10 mouse cellular contexts compared by ENCODE assay signal in genomic region chr4:133170616-133171015, GRCm38 (mm10). TPM values are rescaled to one million over a fixed set of nuclear protein-coding genes. Genes with fewer than 3 reads are reported as not detected.
A peak's percentile ranks its signal among the peaks of the same experiment; 100 is the strongest.
DNase-seq lines count a peak whose midpoint lies in the region; ATAC-seq and TF ChIP-seq lines count a peak whose summit lies in the region.
"Had no signal": no experiment of that assay in that cellular context is flagged by ENCODE, and none has a peak within 500 bp of the region (broad histone marks: within the 10 kb centered on the region; RNA-seq: fewer than 3 reads in every experiment).

No protein-coding gene starts in this region.

- no peaks in the 10 kb centered on the region for H3K27me3 ChIP-seq in heart, embryonic 13.5 days (replicated peaks)
- no peaks in the 10 kb centered on the region for H3K27me3 ChIP-seq in lung, embryonic 14.5 days (ENCODE audit: insufficient read depth, low read length)
- H3K27me3 ChIP-seq in liver, postnatal 0 days (ENCODE audit: insufficient read depth, low read length) = no peaks in the 10 kb centered on the region

- no peak for TF ChIP-seq EP300 in liver, postnatal 0 days (IDR thresholded peaks at IDR 0.05; ENCODE audit: low read depth)

- no peak overlapping the region for H3K4me2 ChIP-seq in heart, embryonic 13.5 days
- H3K4me2 ChIP-seq in lung, embryonic 14.5 days = no peak overlapping the region
- peak overlapping the region; percentile 22 for H3K4me2 ChIP-seq in liver, postnatal 0 days (ENCODE audit: low read depth, low read length)

- no peaks in the 10 kb centered on the region for H3K9me3 ChIP-seq in heart, embryonic 13.5 days
- H3K9me3 ChIP-seq in lung, embryonic 14.5 days (ENCODE audit: low read depth, low read length) = no peaks in the 10 kb centered on the region
- H3K9me3 ChIP-seq in liver, postnatal 0 days (ENCODE audit: low read length) = no peaks in the 10 kb centered on the region

- no peak overlapping the region for H3K4me3 ChIP-seq in heart, embryonic 13.5 days
- H3K4me3 ChIP-seq in lung, embryonic 14.5 days (ENCODE audit: low read depth, low read length) = no peak overlapping the region
- no peak overlapping the region for H3K4me3 ChIP-seq in lung, adult 2 months (replicated peaks; ENCODE audit: extremely low read depth, low read depth, low read length)
- H3K4me3 ChIP-seq in bone marrow macrophage, adult 2 months (ENCODE audit: insufficient read depth, low read length) = peak overlapping the region; percentile 3; the same call in 1 of the 2 replicates
- H3K4me3 ChIP-seq in liver, postnatal 0 days (ENCODE audit: low read depth, low read length) = no peak overlapping the region

- TF ChIP-seq POLR2A in lung, adult 2 months (IDR thresholded peaks at IDR 0.05; ENCODE audit: borderline replicate concordance, extremely low read depth, low read depth, low read length) = no peak
- TF ChIP-seq POLR2A in bone marrow macrophage, adult 2 months (IDR thresholded peaks at IDR 0.05; ENCODE audit: borderline replicate concordance, low read depth, low read length) = no peak

- no peak overlapping the region for H3K9ac ChIP-seq in heart, embryonic 13.5 days
- H3K9ac ChIP-seq in lung, embryonic 14.5 days = no peak overlapping the region
- H3K9ac ChIP-seq in liver, postnatal 0 days (replicated peaks) = peak overlapping the region; percentile 6; the same call in 1 of the 2 replicates

- H3K4me1 ChIP-seq in heart, embryonic 13.5 days = peaks cover 80% of the 10 kb centered on the region
- H3K4me1 ChIP-seq in lung, embryonic 14.5 days (ENCODE audit: insufficient read depth) = peaks cover 20% of the 10 kb centered on the region
- peaks cover 52% of the 10 kb centered on the region for H3K4me1 ChIP-seq in lung, adult 2 months (ENCODE audit: control insufficient read depth, insufficient read depth, low read length)
- peaks cover 58% of the 10 kb centered on the region for H3K4me1 ChIP-seq in bone marrow macrophage, adult 2 months (ENCODE audit: control insufficient read depth, insufficient read depth, low read length)
- peaks cover 54% of the 10 kb centered on the region for H3K4me1 ChIP-seq in liver, postnatal 0 days (ENCODE audit: insufficient read depth)

- peak overlapping the region; percentile 70; the same call in 1 of the 2 replicates for H3K27ac ChIP-seq in heart, embryonic 13.5 days (replicated peaks)
- 0 out of 2 replicates have a peak overlapping the region, but pooled peaks have one; percentile 18 for H3K27ac ChIP-seq in lung, embryonic 14.5 days (ENCODE audit: low read depth)
- H3K27ac ChIP-seq in bone marrow macrophage, adult 2 months (ENCODE audit: insufficient read depth, low read depth, low read length) = peak overlapping the region; percentile 98
- H3K27ac ChIP-seq in liver, postnatal 0 days (ENCODE audit: low read depth) = peak overlapping the region; percentile 95

- no peak for ATAC-seq in heart, embryonic 13.5 days (ENCODE audit: extremely low read depth, insufficient number of reproducible peaks, low FRiP score, low TSS enrichment)
- no peak for ATAC-seq in lung, embryonic 14.5 days (ENCODE audit: insufficient read depth)
- ATAC-seq in liver, postnatal 0 days = no peak
- ATAC-seq in inflammation-experienced regulatory T-cells, adult 6 months = no peak
- ATAC-seq: hindbrain, embryonic 16.5 days had no signal

- no peak for DNase-seq in heart, adult 8-10 months (ENCODE audit: low spot score)
- peak; percentile 66 for DNase-seq in lung, embryonic 14.5 days
- DNase-seq in lung, adult 2 months = no peak
- no peak for DNase-seq in liver, postnatal 0 days
- DNase-seq: thymus, postnatal 36 days had no signal

- peaks cover 7% of the 10 kb centered on the region for H3K36me3 ChIP-seq in heart, embryonic 13.5 days
- peaks cover 5% of the 10 kb centered on the region; the same call in 1 of the 2 replicates for H3K36me3 ChIP-seq in lung, embryonic 14.5 days (ENCODE audit: insufficient read depth)
- H3K36me3 ChIP-seq in liver, postnatal 0 days (replicated peaks; ENCODE audit: insufficient read depth, low read length) = peaks cover 5% of the 10 kb centered on the region; the same call in 1 of the 2 replicates

- no peak for TF ChIP-seq CTCF in lung, embryonic 14.5 days (IDR thresholded peaks at IDR 0.05; ENCODE audit: low read depth)
- no peak for TF ChIP-seq CTCF in lung, adult 2 months (IDR thresholded peaks at IDR 0.05; ENCODE audit: insufficient read depth, low read length)
- no peak for TF ChIP-seq CTCF in bone marrow macrophage, adult 2 months (IDR thresholded peaks at IDR 0.05; ENCODE audit: low read depth, low read length)
- no peak for TF ChIP-seq CTCF in liver, postnatal 0 days (IDR thresholded peaks at IDR 0.05; ENCODE audit: low read depth)

RNA-seq across cellular contexts. Expression of gene Wasf2, which starts 40.3 kb away (rescaled TPM):
- 64.6 and 72.7 TPM in 2 replicates for polyA plus RNA-seq in heart, embryonic 13.5 days (2015; fragmentation: Nextera tagmentation; extraction: Ambion mirVana)
- 10 to 100 TPM; 64.1 to 87.2 (median 71.5) TPM for total RNA-seq in heart, adult 8-10 months (2022)
- 96.3 and 101 TPM in 2 replicates for polyA plus RNA-seq in lung, embryonic 14.5 days (2014; fragmentation: Nextera tagmentation; extraction: Ambion mirVana)
- 91.7 and 109 TPM in 2 replicates for polyA plus RNA-seq in lung, adult 2 months (2012; rRNA removed)
- 133 and 150 TPM in 2 replicates for polyA plus RNA-seq in bone marrow macrophage, adult 2 months (2012; ENCODE audit: insufficient read depth, insufficient read length, missing spikeins)
- polyA plus RNA-seq in liver, postnatal 0 days (2015; fragmentation: Nextera tagmentation; extraction: Ambion mirVana) = 35.8 and 43.1 TPM in 2 replicates
- 100 to 1,000 TPM in 1 of 3 experiments, 10 to 100 TPM in 2; 70.4 to 110 (median 79.7) TPM for polyA plus RNA-seq in inflammation-experienced regulatory T-cells, adult 6 months (2017; shearing (Covaris generic))

RNA-seq across cellular contexts. Expression of gene Cd164l2, which starts 41.3 kb away (rescaled TPM):
- 0.56 and 0.57 TPM in 2 replicates for polyA plus RNA-seq in heart, embryonic 13.5 days (2015; fragmentation: Nextera tagmentation; extraction: Ambion mirVana)
- total RNA-seq in heart, adult 8-10 months (2022) = not detected
- 5.0 and 7.4 TPM in 2 replicates for polyA plus RNA-seq in lung, embryonic 14.5 days (2014; fragmentation: Nextera tagmentation; extraction: Ambion mirVana)
- polyA plus RNA-seq in lung, adult 2 months (2012; rRNA removed) = 2.8 and 4.3 TPM in 2 replicates
- not detected in 2 replicates for polyA plus RNA-seq in bone marrow macrophage, adult 2 months (2012; ENCODE audit: insufficient read depth, insufficient read length, missing spikeins)
- polyA plus RNA-seq in liver, postnatal 0 days (2015; fragmentation: Nextera tagmentation; extraction: Ambion mirVana) = 0.25 and 0.39 TPM in 2 replicates
- polyA plus RNA-seq in inflammation-experienced regulatory T-cells, adult 6 months (2017; shearing (Covaris generic)) = not detected
- total RNA-seq: gastrocnemius, adult 18-20 months had no signal

RNA-seq across cellular contexts. Expression of gene Gpr3, which starts 41.7 kb away (rescaled TPM):
- polyA plus RNA-seq in heart, embryonic 13.5 days (2015; fragmentation: Nextera tagmentation; extraction: Ambion mirVana) = 0.14 and 0.28 TPM in 2 replicates
- not detected for total RNA-seq in heart, adult 8-10 months (2022)
- polyA plus RNA-seq in lung, embryonic 14.5 days (2014; fragmentation: Nextera tagmentation; extraction: Ambion mirVana) = 0.18 TPM in 1 of 2 replicates, not detected in the other
- polyA plus RNA-seq in lung, adult 2 months (2012; rRNA removed) = 0.18 and 0.60 TPM in 2 replicates
- not detected in 2 replicates for polyA plus RNA-seq in bone marrow macrophage, adult 2 months (2012; ENCODE audit: insufficient read depth, insufficient read length, missing spikeins)
- polyA plus RNA-seq in liver, postnatal 0 days (2015; fragmentation: Nextera tagmentation; extraction: Ambion mirVana) = not detected in 2 replicates
- not detected for polyA plus RNA-seq in inflammation-experienced regulatory T-cells, adult 6 months (2017; shearing (Covaris generic))
- total RNA-seq: gastrocnemius, adult 18-20 months had no signal

Comparison
In these comparisons a context has a peak if more than half of its experiments do, and no peak if none do; other contexts are left out.
1. H3K27ac ChIP-seq: peak in every context shown above with its lines; median percentile 98 in bone marrow macrophage, adult 2 months; 95 in liver, postnatal 0 days; 70 in heart, embryonic 13.5 days; 18 in lung, embryonic 14.5 days.